Mouse (Mus musculus) brown adipose tissue, adult 24 weeks (tissue): ENCODE data around the gene Smarcc2. TPM values are rescaled to one million over a fixed set of nuclear protein-coding genes. Genes with fewer than 3 reads are reported as not detected.
"Not testable (repeated sequence)": the region's sequence is repeated elsewhere in the genome, so short reads cannot be mapped to it uniquely, and the experiment has no call there.

Source experiments
- H3K27ac ChIP-seq: fragments of 200-500 bp; replicated peaks from 2 replicates; pipeline ENCODE4 v1.5.1; 2012; ENCODE audit warnings: low read depth, mild to moderate bottlenecking, low read length
- H3K4me1 ChIP-seq: fragments of 200-500 bp; 2 replicates; pipeline ENCODE4 v1.6.1; 2012; ENCODE audit warnings: low read length, mixed read lengths; ENCODE audit not compliant: control insufficient read depth, insufficient read depth, insufficient read length
- H3K4me3 ChIP-seq: fragments of 200-500 bp; 2 replicates; pipeline ENCODE4 v1.5.1; 2012; ENCODE audit warnings: low read depth, mild to moderate bottlenecking, low read length, moderate library complexity; ENCODE audit not compliant: insufficient read depth
- polyA plus RNA-seq: library from polyadenylated mRNA; stranded (reverse); fragments of >200 nt; gene quantifications from 2 replicates; pipeline ENCODE4 v1.2.4, GENCODE M21; 2012; ENCODE audit not compliant: missing spikeins, insufficient read depth, insufficient read length

The Smarcc2 gene
- polyA plus RNA-seq, 1 experiment = 94.7 TPM

- Histone ChIP-seq H3K4me1 (peaks cover 5% of the 10 kb centered on the region; the same call in 1 of the 2 replicates), H3K27ac (peak overlapping the region; percentile 98), H3K4me3 (peak overlapping the region; percentile 98)
These were observed 591 bp downstream of the Smarcc2 start for GRCm38 (mm10) chr10:128459409-128460269.

- peaks cover 5% of the 10 kb centered on the region; the same call in 1 of the 2 replicates for H3K4me1 ChIP-seq
- peak overlapping the region; percentile 98 for H3K4me3 ChIP-seq
- H3K27ac ChIP-seq = 0 out of 2 replicates have a peak overlapping the region, but pooled peaks have one; percentile 5
These were observed 1.2 kb downstream of the Smarcc2 start for GRCm38 (mm10) chr10:128460270-128460630.

GRCm38 (mm10) chr10:128474366-128474765 lies 15.3 kb downstream of the Smarcc2 start:
- Histone ChIP-seq H3K27ac (no peak overlapping the region), H3K4me1 (no peaks in the 10 kb centered on the region), H3K4me3 (no peak overlapping the region)

GRCm38 (mm10) chr10:128486370-128486769 lies 27.3 kb downstream of the Smarcc2 start:
- Histone ChIP-seq H3K4me1 (no peaks in the 10 kb centered on the region), H3K4me3 (no peak overlapping the region), H3K27ac (no peak overlapping the region)

- no peak overlapping the region for H3K4me3 ChIP-seq
- H3K27ac ChIP-seq = no peak overlapping the region
- no peaks in the 10 kb centered on the region for H3K4me1 ChIP-seq
These were observed 29.0 kb downstream of the Smarcc2 start for GRCm38 (mm10) chr10:128487861-128488712.

- H3K4me3 ChIP-seq = no peak overlapping the region
- no peaks in the 10 kb centered on the region for H3K4me1 ChIP-seq
- no peak overlapping the region for H3K27ac ChIP-seq
These were observed 29.7 kb downstream of the Smarcc2 start for GRCm38 (mm10) chr10:128488776-128489175.

GRCm38 (mm10) chr10:128489380-128489779 lies 30.3 kb downstream of the Smarcc2 start:
- no peak overlapping the region for H3K4me3 ChIP-seq
- no peaks in the 10 kb centered on the region for H3K4me1 ChIP-seq
- H3K27ac ChIP-seq = 0 out of 2 replicates have a peak overlapping the region, but pooled peaks have one; percentile 10

- Histone ChIP-seq H3K27ac (0 out of 2 replicates have a peak overlapping the region, but pooled peaks have one; percentile 10), H3K4me3 (no peak overlapping the region), H3K4me1 (peaks cover 2% of the 10 kb centered on the region)
These were observed 30.7 kb downstream of the Smarcc2 start for GRCm38 (mm10) chr10:128489785-128490184.

- Histone ChIP-seq H3K4me3 (no peak overlapping the region), H3K4me1 (peaks cover 6% of the 10 kb centered on the region), H3K27ac (no peak overlapping the region)
These were observed 31.2 kb downstream of the Smarcc2 start for GRCm38 (mm10) chr10:128490232-128490631.

GRCm38 (mm10) chr10:128490912-128491311 lies 31.9 kb downstream of the Smarcc2 start:
- Histone ChIP-seq H3K4me1 (peaks cover 6% of the 10 kb centered on the region), H3K27ac (peak overlapping the region; percentile 10; the same call in 1 of the 2 replicates), H3K4me3 (peak overlapping the region; percentile 88)

GRCm38 (mm10) chr10:128491495-128491894 lies 32.4 kb downstream of the Smarcc2 start:
- H3K4me1 ChIP-seq = peaks cover 6% of the 10 kb centered on the region
- peak overlapping the region; percentile 99 for H3K27ac ChIP-seq
- peak overlapping the region; percentile 88 for H3K4me3 ChIP-seq

- not testable (repeated sequence) for H3K4me1 ChIP-seq
- Histone ChIP-seq H3K4me3 (peak overlapping the region; percentile 88), H3K27ac (peak overlapping the region; percentile 99)
These were observed 33.0 kb downstream of the Smarcc2 start for GRCm38 (mm10) chr10:128492051-128492450.

- H3K27ac ChIP-seq = peak overlapping the region; percentile 99
- peak overlapping the region; percentile 88 for H3K4me3 ChIP-seq
- H3K4me1 ChIP-seq = peaks cover 6% of the 10 kb centered on the region
These were observed 33.7 kb downstream of the Smarcc2 start for GRCm38 (mm10) chr10:128492633-128493311.

- H3K4me3 ChIP-seq = peak overlapping the region; percentile 88
- peak overlapping the region; percentile 99 for H3K27ac ChIP-seq
- peaks cover 6% of the 10 kb centered on the region for H3K4me1 ChIP-seq
These were observed 34.3 kb downstream of the Smarcc2 start for GRCm38 (mm10) chr10:128493319-128493694.
